Mouse (Mus musculus): ENCODE results near the gene Rere. TPM values are rescaled to one million over a fixed set of nuclear protein-coding genes. Genes with fewer than 3 reads are reported as not detected.
"Not testable (repeated sequence)": the region's sequence is repeated elsewhere in the genome, so short reads cannot be mapped to it uniquely, and the experiment has no call there.

Rere gene
- polyA plus RNA-seq, 1 experiment from 2014 or later, result 16.0 TPM

DNA sequence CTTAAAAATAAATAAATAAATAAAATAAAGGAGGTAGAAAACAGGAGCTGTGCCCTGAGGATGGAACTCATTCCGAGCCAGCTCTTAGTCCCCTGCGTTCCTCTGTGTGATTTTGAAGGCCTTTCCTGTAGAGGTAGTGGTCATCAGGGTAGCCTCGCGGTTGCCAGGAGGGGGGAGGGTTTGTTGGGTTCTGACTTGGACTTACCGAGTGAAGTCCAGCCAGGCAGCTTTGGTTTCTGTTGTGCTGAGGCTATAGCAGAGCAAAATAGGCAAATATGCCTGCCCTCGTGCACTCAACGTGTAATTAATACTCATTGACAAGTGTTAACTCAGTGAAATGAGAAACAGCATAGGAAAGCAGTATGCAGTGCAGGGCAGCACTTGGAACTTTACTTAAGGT lies 262.8 kb downstream of the Rere start:
- H3K4me2 ChIP-seq (replicated peaks; ENCODE audit: low read depth, low read length), result no peak overlapping the region
- H3K9me3 ChIP-seq (ENCODE audit: low read length), result no peaks in the 10 kb centered on the region
- TF ChIP-seq EP300 (IDR thresholded peaks at IDR 0.05), result no peak
- TF ChIP-seq CTCF (IDR thresholded peaks at IDR 0.05), result no peak
- H3K36me3 ChIP-seq (ENCODE audit: insufficient read depth, low read length), result no peaks in the 10 kb centered on the region
- no peak overlapping the region for H3K9ac ChIP-seq (replicated peaks; ENCODE audit: low read depth)
- H3K27ac ChIP-seq (ENCODE audit: low read length), result peak overlapping the region; percentile 82
- DNase-seq (ENCODE audit: low spot score), result peak; percentile 55
- H3K4me3 ChIP-seq (ENCODE audit: low read depth, low read length), result no peak overlapping the region
- peak; percentile 18 for ATAC-seq
- H3K4me1 ChIP-seq (ENCODE audit: insufficient read depth, low read depth, low read length), result no peaks in the 10 kb centered on the region
- 47% methylated on average over 7 of the region's 7 CpGs for WGBS
- H3K27me3 ChIP-seq (replicated peaks; ENCODE audit: insufficient read depth, low read length), result no peaks in the 10 kb centered on the region

DNA sequence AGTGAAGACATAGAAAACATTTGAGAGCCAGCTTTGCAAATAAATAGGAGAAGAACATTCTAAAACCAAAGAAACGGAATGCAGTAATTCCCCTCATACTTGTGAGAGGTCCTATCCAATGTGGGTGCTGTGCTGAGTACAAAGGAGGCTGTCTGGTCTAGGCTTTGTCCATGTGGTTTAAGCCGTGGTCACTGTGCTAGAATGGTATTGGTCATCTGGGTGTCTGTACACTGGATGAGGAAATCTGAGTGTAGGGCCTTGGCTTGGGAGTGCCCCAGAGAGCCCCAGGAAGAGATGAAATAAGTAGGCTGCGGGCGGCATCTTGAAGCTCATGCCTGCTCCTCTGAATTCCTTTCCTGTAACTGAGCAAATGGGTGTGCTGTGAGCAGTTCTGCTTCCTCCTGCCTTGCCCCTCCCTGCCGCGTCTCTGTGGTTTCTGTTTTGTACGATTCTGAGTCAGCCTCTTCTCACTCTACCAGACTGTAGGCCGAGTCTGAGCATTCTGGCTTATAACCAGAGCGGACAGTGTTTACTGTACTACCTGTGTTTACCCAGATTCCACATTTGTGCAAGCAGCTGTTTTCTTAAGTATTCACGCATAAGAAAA lies 263.3 kb downstream of the Rere start:
- H3K36me3 ChIP-seq (ENCODE audit: insufficient read depth, low read length), result no peaks in the 10 kb centered on the region
- DNase-seq (ENCODE audit: low spot score) (peak; percentile 95), ATAC-seq (peak; percentile 90)
- no peaks in the 10 kb centered on the region for H3K4me1 ChIP-seq (ENCODE audit: insufficient read depth, low read depth, low read length)
- no peak for TF ChIP-seq CTCF (IDR thresholded peaks at IDR 0.05)
- peak; percentile 63 for TF ChIP-seq EP300 (IDR thresholded peaks at IDR 0.05)
- no peaks in the 10 kb centered on the region for H3K27me3 ChIP-seq (replicated peaks; ENCODE audit: insufficient read depth, low read length)
- H3K27ac ChIP-seq (ENCODE audit: low read length), result peak overlapping the region; percentile 82
- WGBS, result 37% methylated on average over 10 of the region's 10 CpGs
- H3K4me2 ChIP-seq (replicated peaks; ENCODE audit: low read depth, low read length), result no peak overlapping the region
- H3K9me3 ChIP-seq (ENCODE audit: low read length), result no peaks in the 10 kb centered on the region
- H3K9ac ChIP-seq (replicated peaks; ENCODE audit: low read depth), result no peak overlapping the region
- no peak overlapping the region for H3K4me3 ChIP-seq (ENCODE audit: low read depth, low read length)

DNA sequence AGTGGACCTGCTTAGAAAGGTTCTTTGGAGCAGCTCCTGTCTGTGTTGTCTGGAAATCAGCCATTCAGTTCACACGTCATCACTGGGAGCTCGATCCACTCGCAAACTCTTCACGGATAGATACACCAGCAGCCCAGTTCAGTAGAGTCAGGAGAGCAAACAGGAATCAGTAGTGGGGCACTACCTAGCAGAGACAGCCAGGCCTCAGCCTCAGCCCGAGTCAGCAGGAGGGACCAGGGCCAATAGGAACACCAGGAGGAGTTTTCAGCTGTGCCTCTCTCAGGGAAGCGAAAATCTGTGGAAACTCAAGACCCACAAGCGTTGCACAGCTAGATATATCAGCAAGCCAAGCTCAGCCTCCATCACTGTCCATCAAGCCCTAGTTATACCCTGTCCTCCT lies 264.3 kb downstream of the Rere start:
- H3K4me3 ChIP-seq (ENCODE audit: low read depth, low read length), result no peak overlapping the region
- WGBS, result 83% methylated on average over 7 of the region's 7 CpGs
- no peaks in the 10 kb centered on the region for H3K9me3 ChIP-seq (ENCODE audit: low read length)
- peak overlapping the region; percentile 82 for H3K27ac ChIP-seq (ENCODE audit: low read length)
- H3K9ac ChIP-seq (replicated peaks; ENCODE audit: low read depth), result no peak overlapping the region
- H3K4me1 ChIP-seq (ENCODE audit: insufficient read depth, low read depth, low read length), result peaks cover 6% of the 10 kb centered on the region; the same call in 1 of the 2 replicates
- H3K4me2 ChIP-seq (replicated peaks; ENCODE audit: low read depth, low read length), result no peak overlapping the region
- ATAC-seq (no peak), DNase-seq (ENCODE audit: low spot score) (no peak)
- H3K27me3 ChIP-seq (replicated peaks; ENCODE audit: insufficient read depth, low read length), result no peaks in the 10 kb centered on the region
- no peaks in the 10 kb centered on the region for H3K36me3 ChIP-seq (ENCODE audit: insufficient read depth, low read length)
- no peak for TF ChIP-seq EP300 (IDR thresholded peaks at IDR 0.05)
- TF ChIP-seq CTCF (IDR thresholded peaks at IDR 0.05), result no peak

DNA sequence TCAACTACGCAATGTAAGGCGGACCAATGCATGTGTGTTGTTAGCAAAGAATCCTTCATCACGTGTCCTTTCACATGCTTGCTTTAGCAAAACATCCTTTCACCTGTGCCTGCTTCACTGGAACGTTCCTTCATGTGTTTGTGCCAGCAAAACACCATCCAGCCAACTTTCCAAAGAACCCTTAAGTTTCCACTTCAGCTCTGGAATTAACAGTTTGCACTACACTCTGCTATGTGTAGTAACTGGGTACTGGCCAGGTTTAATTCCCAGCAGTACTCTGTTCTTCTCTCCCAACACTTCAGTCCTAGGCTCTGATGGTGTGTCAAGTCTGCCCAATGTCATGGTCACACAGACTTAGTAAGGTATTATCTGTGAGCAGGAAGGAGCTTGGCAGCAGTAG lies 264.9 kb downstream of the Rere start:
- H3K4me3 ChIP-seq (ENCODE audit: low read depth, low read length); H3K4me2 ChIP-seq (replicated peaks; ENCODE audit: low read depth, low read length); H3K9ac ChIP-seq (replicated peaks; ENCODE audit: low read depth); H3K36me3 ChIP-seq (ENCODE audit: insufficient read depth, low read length); H3K27me3 ChIP-seq (replicated peaks; ENCODE audit: insufficient read depth, low read length); H3K9me3 ChIP-seq (ENCODE audit: low read length): not testable (repeated sequence)
- WGBS, result 69% methylated on average over 4 of the region's 4 CpGs
- peak; percentile 71 for ATAC-seq
- peak; percentile 90 for TF ChIP-seq EP300 (IDR thresholded peaks at IDR 0.05)
- Histone ChIP-seq H3K27ac (ENCODE audit: low read length) (peak overlapping the region; percentile 49), H3K4me1 (ENCODE audit: insufficient read depth, low read depth, low read length) (peaks cover 12% of the 10 kb centered on the region; the same call in 1 of the 2 replicates)
- peak; percentile 81 for DNase-seq (ENCODE audit: low spot score)

DNA sequence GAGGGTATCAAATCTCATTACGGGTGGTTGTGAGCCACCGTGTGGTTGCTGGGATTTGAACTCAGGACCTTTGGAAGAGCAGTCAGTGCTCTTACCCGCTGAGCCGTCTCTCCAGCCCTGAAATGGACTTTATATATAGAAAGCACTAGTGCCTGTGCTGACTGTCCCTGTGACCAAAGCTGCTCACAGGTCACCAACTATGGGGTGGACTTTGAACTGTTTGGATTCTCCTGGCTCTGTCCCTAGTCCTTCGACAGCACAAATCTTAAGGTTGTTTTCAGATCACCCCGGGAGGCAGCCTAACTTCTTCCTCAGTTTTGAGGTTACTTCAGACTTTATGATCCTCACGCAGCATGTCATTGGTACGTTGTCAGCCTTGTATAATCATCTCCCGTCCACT lies 267.9 kb downstream of the Rere start:
- no peak overlapping the region for H3K27ac ChIP-seq (ENCODE audit: low read length)

DNA sequence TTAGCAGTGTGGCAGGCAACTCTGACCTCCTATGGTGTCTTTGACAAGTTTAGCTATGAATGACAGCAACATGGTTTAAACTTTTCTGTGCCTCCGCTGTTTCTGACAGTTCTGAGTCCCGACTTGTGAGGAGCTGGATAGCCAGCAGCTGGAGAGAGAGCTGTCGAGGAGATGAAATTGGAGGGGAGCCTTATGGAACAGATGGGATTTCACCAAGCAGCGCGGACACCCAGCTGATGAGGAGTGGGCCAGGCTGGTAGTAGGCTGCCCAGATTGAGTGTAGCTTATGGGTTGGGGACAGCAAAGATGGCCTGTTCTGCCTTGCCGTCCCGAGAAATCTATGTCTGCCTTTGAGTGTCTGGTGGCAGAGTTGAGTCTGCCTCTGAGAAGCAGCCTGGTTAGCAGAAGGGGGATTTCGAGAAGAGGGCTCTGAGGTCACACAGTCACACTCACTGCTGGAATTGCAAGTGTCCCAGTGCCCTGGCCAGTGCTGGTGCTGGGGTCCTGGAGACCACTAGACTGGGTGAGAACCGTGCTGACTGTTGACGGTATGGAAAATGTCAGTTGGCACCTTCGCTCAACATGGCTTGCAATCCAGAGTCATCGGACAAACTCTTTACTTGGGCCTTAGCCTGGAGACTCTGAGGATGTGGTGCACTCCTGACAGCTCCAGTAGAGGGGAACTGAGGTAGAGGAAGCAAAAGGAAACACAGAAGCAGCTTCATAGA lies 268.7 kb downstream of the Rere start:
- H3K4me1 ChIP-seq (ENCODE audit: insufficient read depth, low read depth, low read length), result peaks cover 15% of the 10 kb centered on the region; the same call in 1 of the 2 replicates
- ATAC-seq (peak; percentile 65), DNase-seq (ENCODE audit: low spot score) (peak; percentile 72)
- no peaks in the 10 kb centered on the region for H3K27me3 ChIP-seq (replicated peaks; ENCODE audit: insufficient read depth, low read length)
- 55% methylated on average over 12 of the region's 12 CpGs for WGBS
- no peaks in the 10 kb centered on the region for H3K36me3 ChIP-seq (ENCODE audit: insufficient read depth, low read length)
- peak overlapping the region; percentile 16; the same call in 1 of the 2 replicates for H3K27ac ChIP-seq (ENCODE audit: low read length)
- no peak overlapping the region for H3K9ac ChIP-seq (replicated peaks; ENCODE audit: low read depth)
- H3K9me3 ChIP-seq (ENCODE audit: low read length), result no peaks in the 10 kb centered on the region
- H3K4me2 ChIP-seq (replicated peaks; ENCODE audit: low read depth, low read length), result no peak overlapping the region
- H3K4me3 ChIP-seq (ENCODE audit: low read depth, low read length), result no peak overlapping the region
- TF ChIP-seq EP300 (IDR thresholded peaks at IDR 0.05), result no peak
- TF ChIP-seq CTCF (IDR thresholded peaks at IDR 0.05), result no peak

More for the DNA sequence above, 267.9 kb downstream of the Rere start:
- Histone ChIP-seq H3K4me2 (replicated peaks; ENCODE audit: low read depth, low read length) (no peak overlapping the region), H3K9ac (replicated peaks; ENCODE audit: low read depth) (no peak overlapping the region), H3K27me3 (replicated peaks; ENCODE audit: insufficient read depth, low read length) (no peaks in the 10 kb centered on the region), H3K4me3 (ENCODE audit: low read depth, low read length) (no peak overlapping the region), H3K4me1 (ENCODE audit: insufficient read depth, low read depth, low read length) (peaks cover 15% of the 10 kb centered on the region; the same call in 1 of the 2 replicates), H3K36me3 (ENCODE audit: insufficient read depth, low read length) (no peaks in the 10 kb centered on the region), H3K9me3 (ENCODE audit: low read length) (no peaks in the 10 kb centered on the region)
- 62% methylated on average over 9 of the region's 9 CpGs for WGBS
- ATAC-seq, result no peak
- TF ChIP-seq CTCF (IDR thresholded peaks at IDR 0.05) (no peak), EP300 (IDR thresholded peaks at IDR 0.05) (no peak)
- peak; percentile 24 for DNase-seq (ENCODE audit: low spot score)

Measured in lung, postnatal 0 days (tissue).